Mouse (Mus musculus) layer of hippocampus, postnatal 10 days (tissue): ENCODE measurements at regions not wholly inside any gene's neighbourhood (a gene's known extent, or its start where the extent isn't known, plus 50 kb on each side); places are given as distances from the start of the nearest gene placed in this dataset.
A peak's percentile ranks its signal among the peaks of the same experiment; 100 is the strongest.
"Not testable (repeated sequence)": the region's sequence is repeated elsewhere in the genome, so short reads cannot be mapped to it uniquely, and the experiment has no call there.

Source experiments
- DNase-seq, 2 experiments: peaks; one replicate each; pipeline ENCODE4 v3.0.0; 2021; ENCODE audit warnings: low spot score in 2 of 2

GRCm38 (mm10) chr2:92664939-92665338 lies 65.4 kb downstream of the Chst1 start:
- DNase-seq, result no peak

DNA sequence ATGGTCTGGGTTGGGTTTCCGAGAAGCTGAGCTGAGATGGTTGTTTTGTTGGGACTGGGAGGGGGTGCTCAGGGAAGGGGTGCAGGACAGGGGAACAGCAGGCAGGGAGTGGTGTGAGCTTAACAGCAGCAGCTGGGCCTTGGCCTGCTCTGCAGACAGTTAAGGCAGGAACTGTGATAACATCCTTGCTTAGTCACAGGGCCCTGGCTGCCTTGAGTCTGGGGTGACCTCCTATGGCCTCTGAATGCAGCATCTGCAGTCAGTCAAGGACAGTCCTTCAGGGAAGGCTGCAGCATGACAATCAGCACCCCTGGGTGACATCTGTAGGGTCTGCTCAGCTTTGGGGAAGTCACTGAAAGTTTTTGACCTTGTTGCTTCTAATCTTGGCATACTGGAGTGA lies 67.7 kb downstream of the Chst1 start:
- no peak for DNase-seq

DNA sequence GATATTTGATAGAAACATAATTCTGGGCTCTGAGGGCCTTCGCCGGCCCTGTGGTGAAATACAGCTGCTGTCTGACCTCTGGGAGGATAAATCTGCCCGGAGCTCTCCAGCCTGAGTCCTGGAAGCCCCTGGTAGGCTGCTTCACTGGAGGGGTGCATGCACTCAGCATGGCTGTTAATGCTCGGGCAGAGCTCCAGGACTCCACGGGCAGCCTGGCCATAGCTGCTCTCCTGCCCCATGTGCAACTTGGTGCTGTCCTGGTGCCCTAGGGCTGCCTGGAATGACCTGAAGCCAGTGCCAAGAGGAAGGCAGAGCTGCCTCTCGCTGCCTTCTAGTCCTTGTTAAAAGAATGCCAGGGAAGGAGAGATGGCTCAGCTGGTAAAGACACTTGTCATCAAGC lies 68.2 kb downstream of the Chst1 start:
- no peak for DNase-seq

DNA sequence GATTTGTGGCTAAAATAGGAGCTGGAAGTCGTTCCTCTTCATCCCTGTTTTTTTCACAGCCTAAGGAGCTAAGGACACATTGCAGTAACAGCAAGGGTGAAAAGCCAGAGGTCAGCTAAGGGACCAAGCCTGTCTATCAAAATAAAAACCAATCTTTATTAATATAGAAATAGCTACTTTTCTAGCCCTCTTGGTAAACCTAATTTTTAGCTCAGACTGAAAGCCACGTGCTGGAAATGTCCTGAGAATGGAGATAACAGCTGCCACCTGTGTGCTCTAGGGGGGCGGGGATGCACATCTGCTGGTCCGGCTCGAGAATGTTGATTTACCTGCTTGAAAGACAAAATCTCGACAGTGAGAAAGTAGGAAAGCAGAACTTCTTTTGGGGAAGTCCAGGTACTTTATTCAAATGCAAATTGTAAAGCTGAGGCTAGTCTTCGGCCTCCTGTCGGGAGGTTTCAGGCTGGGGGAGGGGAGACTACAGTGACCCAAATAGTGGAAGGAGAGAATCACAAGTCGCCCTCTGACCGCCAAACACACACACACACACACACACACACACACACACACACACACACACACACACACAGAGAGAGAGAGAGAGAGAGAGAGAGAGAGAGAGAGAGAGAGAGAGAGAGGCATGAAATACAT lies 70.0 kb downstream of the Chst1 start:
- DNase-seq, result not testable (repeated sequence)

GRCm38 (mm10) chr2:92671586-92671985 lies 72.1 kb downstream of the Chst1 start:
- peak in 1 of 2 experiments; percentile 66 for DNase-seq

DNA sequence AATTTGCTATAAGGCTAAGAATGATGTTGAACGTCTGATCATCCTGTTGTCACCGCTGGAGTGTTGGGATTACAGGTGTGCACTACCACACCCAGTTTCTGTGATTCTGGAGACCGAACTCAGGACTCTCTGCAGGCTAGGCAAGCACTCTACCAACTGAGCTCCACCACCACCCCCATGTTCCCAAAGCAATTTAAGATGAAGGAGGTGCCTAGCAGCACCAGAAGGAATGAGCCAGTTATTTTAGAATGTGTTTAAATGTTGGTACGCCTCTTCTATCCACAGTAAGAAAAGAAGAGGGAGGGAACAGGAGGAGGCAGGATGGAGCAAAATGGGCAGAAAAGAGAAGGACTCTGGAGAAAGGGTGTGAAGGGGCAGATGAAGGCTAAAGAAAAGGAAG lies 72.6 kb downstream of the Chst1 start:
- DNase-seq, result no peak

- DNase-seq, result no peak
These were observed 73.7 kb downstream of the Chst1 start for GRCm38 (mm10) chr2:92673064-92673813.

- no peak for DNase-seq
These were observed 74.4 kb downstream of the Chst1 start for GRCm38 (mm10) chr2:92673931-92674330.

DNA sequence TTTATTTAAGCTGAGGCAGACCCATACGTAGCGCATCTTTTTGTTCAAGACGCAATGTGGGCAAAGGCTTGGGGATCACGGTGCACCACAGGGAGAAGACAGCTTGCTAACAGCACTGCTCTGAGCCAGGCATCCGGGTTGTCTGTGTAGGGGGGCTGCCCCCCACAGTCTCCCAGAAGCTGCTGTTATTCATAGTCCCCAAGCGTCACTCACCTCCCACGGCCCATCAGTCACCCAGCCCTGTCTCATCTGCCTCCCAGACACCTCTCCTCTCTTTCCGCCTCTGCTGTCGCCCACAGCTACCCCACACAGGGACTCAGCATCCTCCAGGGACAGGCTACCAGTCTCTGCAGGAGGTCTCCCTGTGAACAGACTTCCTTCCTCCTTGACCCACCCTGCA lies 75.7 kb downstream of the Chst1 start:
- peak in 1 of 2 experiments; percentile 58 for DNase-seq

- DNase-seq, result no peak
These were observed 78.9 kb downstream of the Chst1 start for GRCm38 (mm10) chr2:92678276-92678930.

GRCm38 (mm10) chr2:92678999-92679704 lies 79.6 kb downstream of the Chst1 start:
- DNase-seq, result no peak

GRCm38 (mm10) chr2:92682256-92682655 lies 82.7 kb downstream of the Chst1 start:
- no peak for DNase-seq

DNA sequence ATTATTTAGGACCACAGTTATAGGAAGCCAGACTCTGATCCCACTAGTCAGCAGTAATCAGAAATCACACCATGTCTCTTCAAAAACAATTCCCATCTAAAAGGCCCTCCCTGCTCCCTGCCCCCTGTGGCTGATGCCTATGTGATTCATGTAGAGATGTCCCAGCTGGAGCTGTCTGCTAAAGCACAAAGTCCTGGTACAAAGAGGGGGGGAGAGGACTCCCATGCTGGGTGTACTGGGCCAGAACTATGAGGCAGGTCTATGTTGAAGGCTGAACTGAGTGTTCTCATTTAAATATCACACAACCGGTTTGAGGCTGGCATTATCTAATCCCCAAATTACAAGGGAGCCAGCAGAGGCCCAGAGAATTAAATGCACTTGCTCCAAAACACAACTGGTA lies 88.2 kb downstream of the Chst1 start:
- no peak for DNase-seq

DNA sequence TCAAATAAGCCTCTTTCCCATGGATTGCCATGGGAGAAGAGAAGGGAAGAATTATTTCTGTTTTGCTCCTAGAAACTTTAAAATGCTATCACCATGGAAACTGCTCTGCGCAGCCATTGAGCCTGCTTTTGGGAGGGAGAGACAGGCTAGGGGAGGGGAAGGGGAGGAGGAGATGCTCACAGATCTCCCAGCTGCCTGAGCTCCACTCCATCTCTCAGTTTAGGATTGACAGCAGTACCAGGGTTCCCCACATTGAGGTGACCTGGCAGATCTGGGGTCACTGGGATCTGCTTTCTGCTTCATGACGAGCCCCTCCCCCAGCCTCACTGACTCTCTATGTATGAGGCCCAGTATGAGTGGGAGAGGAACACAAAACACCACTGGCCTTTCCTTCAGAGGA lies 89.7 kb downstream of the Chst1 start:
- peak; percentile 45 to 51 for DNase-seq

DNA sequence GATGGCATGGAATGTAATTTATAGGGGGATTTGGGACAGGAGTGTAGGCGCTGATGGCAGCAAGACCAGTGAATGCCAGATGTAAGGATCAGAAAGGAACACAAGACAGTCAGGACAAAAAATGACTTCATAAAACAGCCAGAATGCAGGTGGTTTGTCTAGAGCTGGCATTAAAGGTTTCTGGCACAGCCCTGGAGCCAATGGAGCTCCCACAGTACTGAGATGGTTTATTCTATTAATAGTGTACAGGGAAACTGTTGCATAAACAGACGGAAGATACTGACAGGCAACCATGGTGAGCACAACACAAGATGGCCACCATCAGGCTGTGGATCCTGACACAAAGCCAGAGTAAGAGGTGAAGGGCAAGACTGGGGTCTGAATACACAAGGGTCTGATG lies 90.8 kb downstream of the Chst1 start:
- no peak for DNase-seq

DNA sequence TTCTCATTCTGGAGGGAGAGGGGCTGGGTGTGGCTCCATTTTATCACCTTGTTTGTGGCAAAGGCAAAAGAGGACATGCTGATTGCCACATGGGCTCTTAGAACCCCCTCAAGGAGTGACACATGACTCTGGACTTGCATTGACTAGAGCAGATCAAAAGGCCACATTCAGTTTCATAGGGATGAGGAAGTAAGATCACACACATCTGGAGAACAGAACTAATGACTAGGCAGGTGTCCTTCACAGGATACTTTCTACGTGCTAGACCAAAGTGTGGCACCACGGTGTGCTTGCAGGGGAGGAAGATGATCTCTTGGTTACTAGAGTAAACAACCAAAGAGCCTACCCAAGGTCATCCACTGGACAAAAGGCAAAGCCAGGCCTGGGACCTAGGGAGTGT lies 91.9 kb downstream of the Chst1 start:
- DNase-seq, result no peak

GRCm38 (mm10) chr2:92692623-92693022 lies 93.1 kb downstream of the Chst1 start:
- peak in 1 of 2 experiments; percentile 43 for DNase-seq

DNA sequence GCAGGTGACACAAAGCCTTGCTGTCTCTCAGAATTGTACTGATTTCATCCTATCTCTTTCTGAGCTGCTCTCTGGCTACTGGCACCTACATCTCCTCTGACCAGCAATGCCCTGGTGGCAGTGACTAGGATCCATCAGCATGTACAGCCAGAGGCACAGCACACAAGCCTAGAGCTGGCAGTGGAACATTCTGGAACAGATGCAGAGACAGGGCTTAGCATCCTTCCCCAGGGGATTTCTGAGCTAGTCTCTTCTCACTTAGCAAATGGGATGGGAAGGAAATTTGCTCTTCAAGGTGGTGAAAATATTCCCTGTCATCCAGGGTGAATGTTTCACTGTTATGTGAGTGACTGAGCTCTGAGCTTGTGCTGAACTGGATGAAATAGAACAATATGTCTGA lies 93.5 kb downstream of the Chst1 start:
- no peak for DNase-seq

GRCm38 (mm10) chr2:92694797-92695196 lies 95.3 kb downstream of the Chst1 start:
- DNase-seq, result no peak

- no peak for DNase-seq
These were observed 96.4 kb downstream of the Chst1 start for GRCm38 (mm10) chr2:92695869-92696268.

DNA sequence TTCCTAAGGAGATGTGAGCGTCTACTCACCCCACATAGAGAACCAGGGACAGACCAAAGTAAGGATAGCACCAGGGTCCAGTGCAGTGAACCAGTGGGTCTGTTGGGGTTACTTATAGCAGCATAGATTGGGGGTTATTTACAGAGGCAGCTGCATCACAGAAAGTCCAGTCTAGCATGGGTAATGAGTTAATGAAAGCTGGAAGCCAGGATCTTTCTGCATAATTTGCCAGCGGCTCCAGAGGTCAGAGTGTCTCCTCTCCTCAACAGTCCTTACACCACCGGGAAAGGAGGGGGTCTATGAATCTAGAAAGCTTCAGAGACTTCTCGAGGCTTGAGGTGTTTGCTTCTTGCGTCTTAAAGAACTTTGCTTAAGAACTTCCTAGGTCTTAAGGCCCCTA lies 98.2 kb downstream of the Chst1 start:
- no peak for DNase-seq

DNA sequence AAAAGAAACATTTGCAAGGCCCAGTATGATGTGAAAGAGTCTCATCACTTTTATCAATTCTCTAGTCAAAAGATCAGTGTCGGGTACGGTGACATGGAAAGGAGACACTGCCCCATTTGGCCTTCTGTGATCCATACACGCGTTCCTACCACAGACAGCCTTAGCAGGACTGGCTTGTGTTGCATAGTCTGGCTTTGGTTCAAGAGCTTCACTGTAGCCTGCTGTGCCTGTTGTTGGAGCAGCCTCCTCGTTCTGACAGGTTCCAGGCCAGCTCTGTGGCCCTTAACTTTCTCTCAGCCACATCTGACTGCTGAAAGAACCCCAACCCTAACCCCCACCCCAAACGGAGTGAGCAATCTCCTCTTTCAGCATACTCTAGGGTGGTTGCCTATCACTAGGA lies 99.9 kb downstream of the Chst1 start:
- DNase-seq, result no peak
